Mouse (Mus musculus) C2C12 (cell line): ENCODE measurements around the gene Csnk2a1.

ENCODE experiments used
- CEBPB ChIP-seq: IDR thresholded peaks from one replicate; pipeline ENCODE4 v1.6.1; 2011; ENCODE audit warnings: low read depth, mild to moderate bottlenecking, control low read depth, moderate library complexity
- CTCF ChIP-seq: IDR thresholded peaks from one replicate; pipeline ENCODE4 v1.5.1; 2011; ENCODE audit not compliant: control insufficient read depth, insufficient read depth, insufficient read length
- FOSL1 ChIP-seq: IDR thresholded peaks from one replicate; pipeline ENCODE4 v1.8.0; 2011; ENCODE audit warnings: mild to moderate bottlenecking, low read length; ENCODE audit not compliant: poor library complexity, insufficient read depth, severe bottlenecking
- MAX ChIP-seq: IDR thresholded peaks from one replicate; pipeline ENCODE4 v1.6.1; 2011; ENCODE audit warnings: mild to moderate bottlenecking, control low read depth
- MYOD1 ChIP-seq: IDR thresholded peaks from one replicate; pipeline ENCODE4 v1.6.1; 2011; ENCODE audit warnings: low read depth; ENCODE audit not compliant: control insufficient read depth, insufficient read length
- MYOG ChIP-seq: IDR thresholded peaks from one replicate; pipeline ENCODE4 v1.6.1; 2011; ENCODE audit not compliant: control insufficient read depth, insufficient read length; ENCODE audit errors: extremely low read depth
- USF1 ChIP-seq: IDR thresholded peaks from one replicate; pipeline ENCODE4 v1.6.1; 2011; ENCODE audit warnings: low read depth, mild to moderate bottlenecking, control low read depth, moderate library complexity

- TF ChIP-seq CTCF, result no peak
- no peak for TF ChIP-seq MYOG
- TF ChIP-seq MYOD1, result no peak
- no peak for TF ChIP-seq CEBPB
- no peak for TF ChIP-seq USF1
- no peak for TF ChIP-seq FOSL1
- TF ChIP-seq MAX, result no peak
Observed at GRCm38 (mm10) chr2:152313926-152314325, 87.3 kb downstream of the Csnk2a1 start.
